Mouse (Mus musculus): ENCODE results near the gene Mtf1.

DNA sequence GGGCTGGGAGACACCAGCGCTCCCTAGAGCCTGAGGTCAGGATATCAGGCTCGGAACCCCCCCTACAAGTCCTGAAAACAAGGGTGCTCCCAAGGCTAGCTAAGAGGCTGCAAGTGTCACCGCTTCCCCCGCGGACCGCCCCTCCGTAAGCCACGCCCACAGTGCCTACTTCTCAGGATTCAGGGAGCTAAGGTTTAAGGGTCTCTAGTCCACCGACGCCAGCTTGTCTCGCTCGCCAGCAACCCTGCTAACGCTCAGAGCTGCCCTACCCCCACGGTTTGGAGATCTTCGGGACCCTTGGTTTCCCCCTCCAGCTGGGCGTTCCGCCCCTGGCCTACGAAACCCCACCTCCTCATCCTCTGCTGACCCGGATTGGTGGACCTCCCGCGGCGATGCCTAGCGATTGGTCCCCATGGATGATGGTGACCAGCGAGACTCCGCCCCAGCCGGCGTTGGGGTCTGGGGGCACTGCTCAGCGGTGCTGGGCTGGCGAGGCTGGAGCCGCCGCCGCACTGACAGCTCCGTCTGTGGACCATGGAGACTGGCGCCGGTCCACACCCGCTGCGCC lies 79.5 kb downstream of the Mtf1 start:
- TF ChIP-seq CTCF (conservative IDR thresholded peaks at IDR 0.05; ENCODE audit: insufficient read depth, insufficient read length, low read depth, low read length) (no peak), POLR2A (IDR thresholded peaks at IDR 0.05; ENCODE audit: low read depth, low read length) (no peak)
